Mouse (Mus musculus): Measurements from ENCODE around the gene Sh3pxd2a.

Gene Sh3pxd2a

GRCm38 (mm10) chr19:47240957-47241356 is 223.2 kb downstream of the Sh3pxd2a start:
- no peak for DNase-seq (ENCODE audit: low spot score in 2 of 2)

DNA sequence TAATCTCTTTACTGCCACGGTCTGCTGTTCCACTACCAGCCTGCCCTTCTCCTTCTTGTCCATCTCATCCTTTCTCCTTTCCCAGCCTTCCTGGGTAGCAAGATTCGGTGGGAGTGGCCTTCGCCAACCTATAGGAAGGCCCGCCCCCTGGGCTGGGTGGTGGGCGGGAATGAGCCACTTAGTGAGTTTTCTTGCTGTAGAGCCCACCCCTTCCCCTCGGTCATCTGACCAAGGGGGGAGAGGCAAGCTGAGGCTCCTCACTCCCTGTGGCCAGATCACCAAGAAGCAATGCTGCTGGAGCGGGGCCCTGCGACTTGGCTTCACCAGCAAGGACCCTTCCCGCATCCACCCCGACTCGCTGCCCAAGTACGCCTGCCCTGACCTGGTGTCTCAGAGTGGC is 224.1 kb downstream of the Sh3pxd2a start:
- no peak for DNase-seq (ENCODE audit: low spot score in 2 of 2)

GRCm38 (mm10) chr19:47233087-47233486 is 231.1 kb downstream of the Sh3pxd2a start:
- DNase-seq (ENCODE audit: low spot score in 2 of 2) = no peak

GRCm38 (mm10) chr19:47232077-47232865 is 231.9 kb downstream of the Sh3pxd2a start:
- DNase-seq (ENCODE audit: low spot score in 2 of 2) = no peak

DNA sequence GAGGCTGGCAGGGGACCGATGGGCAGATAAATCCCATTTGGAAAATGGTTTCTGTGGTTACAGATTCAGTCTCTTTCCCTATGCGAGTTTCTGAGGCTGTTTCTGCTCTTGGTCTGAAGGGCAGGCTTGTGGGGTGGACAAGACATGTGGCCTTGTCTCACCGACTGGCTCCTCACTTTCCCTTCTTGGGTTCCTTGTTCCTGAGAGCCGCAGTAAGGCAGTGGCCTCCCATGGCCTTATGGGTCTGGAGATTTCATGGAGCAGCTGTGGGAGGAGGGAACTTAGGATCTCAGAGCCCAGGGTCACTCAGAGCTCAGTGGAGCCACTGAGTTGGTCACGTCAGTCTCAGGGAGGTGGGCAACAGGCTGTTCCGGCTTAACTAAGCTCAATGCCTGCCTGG is 232.8 kb downstream of the Sh3pxd2a start:
- no peak for DNase-seq (ENCODE audit: low spot score in 2 of 2)

DNA sequence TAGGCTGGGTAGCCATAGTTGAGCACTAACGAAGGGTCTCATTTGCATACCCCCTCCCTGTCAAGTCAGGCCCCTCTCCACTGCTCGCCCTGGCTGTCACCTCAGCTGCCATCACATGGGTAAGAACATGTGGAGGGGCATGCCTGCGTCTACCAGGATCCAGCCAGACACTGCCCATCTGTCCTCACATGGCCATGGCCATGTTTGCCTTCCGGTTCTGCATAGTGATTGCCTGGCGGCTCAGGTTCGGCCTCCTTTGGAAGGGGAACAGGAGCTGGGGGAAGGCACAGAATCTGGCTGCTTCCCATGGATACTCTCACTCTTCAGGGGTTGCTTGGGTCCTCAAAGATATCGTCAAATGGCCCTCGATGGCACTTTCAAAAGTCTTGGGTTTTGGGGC is 233.5 kb downstream of the Sh3pxd2a start:
- DNase-seq (ENCODE audit: low spot score in 2 of 2) = no peak

DNA sequence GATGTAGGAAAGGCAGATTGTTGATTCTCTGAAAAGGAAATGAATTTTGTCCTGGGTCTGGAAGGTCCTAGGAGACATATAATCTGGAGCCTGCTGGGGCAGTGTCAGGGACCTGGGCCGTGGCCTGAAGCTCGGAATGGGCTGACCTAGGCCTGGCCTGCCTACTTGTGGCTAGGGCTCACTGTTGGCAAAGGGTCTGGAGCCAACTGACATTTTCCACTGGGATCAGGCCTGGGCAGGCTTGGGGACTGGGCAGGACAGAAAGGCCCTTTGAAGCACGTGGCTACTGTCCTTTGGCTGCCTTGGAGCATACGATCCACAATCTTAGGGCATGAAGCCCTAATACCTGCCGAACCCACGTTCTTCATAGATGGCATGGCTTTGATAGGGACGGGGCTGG is 234.1 kb downstream of the Sh3pxd2a start:
- no peak for DNase-seq (ENCODE audit: low spot score in 2 of 2)

DNA sequence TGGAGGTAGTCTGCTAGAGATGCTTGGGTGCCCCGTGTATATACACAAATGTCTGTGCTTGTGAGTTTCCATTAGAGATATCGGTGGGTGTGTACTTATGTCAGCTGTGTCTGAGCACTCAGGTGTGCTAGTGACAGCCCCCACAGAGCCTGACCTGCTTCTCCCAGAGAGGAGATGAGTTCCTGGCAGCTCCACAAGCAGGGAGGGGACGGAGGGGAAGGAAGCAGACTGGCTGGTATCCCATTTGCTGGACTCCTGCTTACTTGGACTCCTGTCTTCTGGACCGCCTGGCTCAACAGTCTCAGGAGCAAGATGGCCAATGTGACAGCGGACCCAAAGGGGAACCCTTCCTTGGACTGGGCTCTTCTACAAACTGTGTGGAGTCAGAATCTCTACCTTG is 234.7 kb downstream of the Sh3pxd2a start:
- no peak for DNase-seq (ENCODE audit: low spot score in 2 of 2)

DNA sequence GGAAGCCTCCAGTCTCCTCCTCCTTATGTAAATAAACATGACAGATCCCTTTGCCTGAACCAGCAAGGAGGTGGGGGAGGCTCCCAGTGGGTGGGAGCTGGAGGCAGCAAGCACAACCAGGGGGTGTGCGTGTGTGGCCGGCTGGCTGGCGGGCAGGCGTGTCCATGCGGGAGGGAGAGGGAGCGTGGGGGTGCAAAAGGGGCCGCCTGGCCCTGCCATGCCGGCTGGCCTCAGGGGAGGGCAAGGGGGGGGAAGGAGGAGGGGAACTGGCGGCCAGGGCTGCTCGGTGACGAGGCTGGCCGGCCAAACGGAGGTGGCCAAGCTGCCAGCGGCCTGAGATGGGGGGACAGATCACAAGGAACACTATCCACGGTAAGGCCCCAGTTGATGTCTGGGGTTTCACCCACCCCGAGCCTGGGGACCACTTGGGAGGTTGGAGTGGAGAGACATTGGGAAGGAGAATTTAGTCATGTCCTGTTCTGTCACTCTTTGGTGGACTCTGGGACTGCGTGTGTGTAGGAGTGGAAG is 235.4 kb downstream of the Sh3pxd2a start:
- peak; percentile 50 to 58 for DNase-seq (ENCODE audit: low spot score in 2 of 2)

DNA sequence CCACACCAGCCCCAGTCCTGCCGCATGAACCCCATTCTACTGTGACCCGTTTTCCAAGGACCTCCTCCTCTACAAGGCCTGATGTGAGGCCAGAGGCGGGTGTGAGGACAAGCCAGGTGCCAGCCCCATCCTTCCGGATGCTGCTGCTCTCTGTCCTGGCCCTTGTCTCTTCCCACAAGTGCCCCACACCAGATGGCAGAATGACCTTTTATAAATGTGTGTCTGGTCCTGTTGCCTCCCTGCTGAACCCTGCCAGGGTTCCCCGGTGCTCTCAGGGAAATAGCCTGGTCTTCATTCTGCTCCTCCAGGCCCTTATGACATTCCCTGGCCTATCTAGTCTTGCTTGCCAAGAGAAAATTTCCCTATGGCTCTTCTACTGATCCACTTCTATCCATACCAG is 238.4 kb downstream of the Sh3pxd2a start:
- no peak for DNase-seq (ENCODE audit: low spot score in 2 of 2)

DNA sequence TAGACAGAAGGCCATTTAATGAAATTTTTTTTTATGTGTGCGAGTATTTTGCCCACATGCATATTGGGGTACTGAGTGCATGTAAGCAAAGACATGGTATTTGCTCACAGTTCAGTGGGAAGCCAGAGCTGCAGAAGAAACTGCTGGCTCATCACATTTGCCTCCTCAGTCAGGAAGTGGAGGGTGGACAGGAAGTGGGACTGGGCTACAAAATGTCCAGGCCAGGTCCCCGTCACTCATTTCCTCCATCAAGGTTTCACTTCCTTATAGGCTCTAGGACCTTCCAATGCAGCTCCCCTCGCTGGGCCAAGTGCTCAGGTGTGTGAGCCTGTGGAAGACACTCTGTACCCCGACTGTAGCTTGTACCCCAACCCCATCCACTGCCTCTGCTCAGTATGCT is 239.5 kb downstream of the Sh3pxd2a start:
- DNase-seq (ENCODE audit: low spot score in 2 of 2) = peak; percentile 24 to 65

DNA sequence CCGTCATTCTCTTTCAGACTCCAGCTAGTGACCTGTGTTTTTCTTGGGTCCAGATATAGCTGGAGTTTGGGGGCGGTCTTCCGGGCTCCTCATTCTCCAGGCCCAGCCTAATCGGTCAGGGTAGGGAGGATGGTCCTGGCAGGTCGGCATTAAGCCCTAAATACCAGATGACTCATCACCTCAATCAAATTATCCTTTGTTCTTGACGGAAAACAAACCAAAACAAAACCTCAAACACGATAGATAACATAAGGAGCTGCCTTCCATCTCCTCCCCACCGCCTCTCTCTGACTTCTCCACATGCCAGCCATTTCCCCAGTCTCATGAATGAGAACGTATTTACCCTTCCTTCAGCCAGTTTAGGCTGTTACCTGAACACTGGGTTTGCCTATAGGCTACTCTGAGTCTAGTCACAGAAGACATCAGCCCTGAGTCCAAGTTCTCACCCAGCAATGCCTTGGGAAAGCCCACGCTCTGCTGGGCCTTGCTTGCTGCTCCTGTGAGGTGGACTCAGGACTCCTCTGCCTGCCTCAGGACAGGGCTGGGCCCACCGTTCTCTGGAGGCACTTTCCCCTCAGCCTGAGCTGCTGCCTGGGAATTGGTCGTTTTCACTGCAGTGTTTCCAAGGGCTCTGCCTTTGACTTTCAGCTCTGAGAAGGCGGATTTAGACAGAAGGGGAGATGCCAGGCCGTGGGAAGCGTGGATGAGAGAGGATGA is 241.2 kb downstream of the Sh3pxd2a start:
- DNase-seq (ENCODE audit: low spot score in 2 of 2) = no peak

- DNase-seq (ENCODE audit: low spot score in 2 of 2) = no peak
These were observed 241.9 kb downstream of the Sh3pxd2a start for GRCm38 (mm10) chr19:47222154-47222840.

- no peak for DNase-seq (ENCODE audit: low spot score in 2 of 2)
These were observed 242.6 kb downstream of the Sh3pxd2a start for GRCm38 (mm10) chr19:47221500-47222153.

DNA sequence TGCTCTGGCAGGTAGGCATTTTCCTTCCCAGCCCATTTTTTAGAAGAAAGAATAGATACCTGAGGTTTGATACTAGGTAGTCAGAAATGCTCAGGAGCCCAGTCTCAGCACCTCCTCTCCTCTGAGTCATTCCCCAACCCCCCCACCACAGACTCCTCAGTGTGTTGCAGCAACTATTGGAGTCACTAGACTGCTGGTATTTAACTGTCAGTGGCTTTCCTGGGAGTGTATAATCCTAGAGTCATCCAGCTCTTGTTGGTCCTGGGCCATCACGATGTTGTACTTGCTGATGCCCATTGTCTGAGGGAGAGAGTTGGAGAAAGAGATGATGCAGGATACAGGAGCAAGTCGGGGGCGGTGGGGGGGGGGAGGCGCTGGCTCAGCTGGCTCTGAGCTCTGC is 243.2 kb downstream of the Sh3pxd2a start:
- DNase-seq (ENCODE audit: low spot score in 2 of 2) = no peak

- DNase-seq (ENCODE audit: low spot score in 2 of 2) = no peak
These were observed 244.0 kb downstream of the Sh3pxd2a start for GRCm38 (mm10) chr19:47220232-47220631.

GRCm38 (mm10) chr19:47219622-47220021 is 244.6 kb downstream of the Sh3pxd2a start:
- DNase-seq (ENCODE audit: low spot score in 2 of 2) = no peak

DNA sequence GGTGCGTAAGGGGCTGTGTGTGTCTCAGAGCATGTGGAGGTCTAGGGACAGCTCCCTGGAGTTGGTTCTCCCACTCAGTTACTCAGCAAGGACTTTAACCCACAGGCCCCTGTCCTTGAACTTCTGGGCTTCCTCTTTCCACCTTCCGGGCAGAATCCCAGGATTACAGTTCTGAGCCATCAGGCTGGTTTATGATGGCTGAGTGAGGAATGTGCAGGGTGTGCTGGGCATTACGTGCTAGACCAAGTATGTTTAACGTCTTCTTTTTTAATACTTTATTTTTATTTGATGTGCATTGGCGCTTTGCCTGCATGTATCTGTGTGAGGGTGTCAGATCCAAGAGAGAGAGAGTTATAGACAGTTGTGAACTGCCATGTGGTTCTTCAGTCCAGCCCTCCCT is 247.4 kb downstream of the Sh3pxd2a start:
- no peak for DNase-seq (ENCODE audit: low spot score in 2 of 2)

DNA sequence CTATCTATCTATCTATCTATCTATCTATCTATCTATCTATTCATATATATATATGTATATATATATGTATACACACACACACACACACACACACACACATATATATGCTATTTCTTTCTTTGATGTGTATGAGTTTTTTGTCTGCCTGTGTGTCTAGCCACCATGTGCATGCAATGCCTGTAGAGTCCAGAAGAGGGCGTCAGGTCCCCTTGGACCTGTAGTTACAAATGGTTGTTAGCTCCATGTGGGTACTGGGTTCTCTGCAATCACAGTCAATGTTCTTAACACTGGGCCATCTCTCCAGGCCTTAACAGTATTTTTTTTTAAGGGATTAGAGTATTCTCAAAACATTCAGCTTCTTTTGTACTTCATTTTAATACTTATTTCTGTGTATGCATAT is 250.7 kb downstream of the Sh3pxd2a start:
- DNase-seq (ENCODE audit: low spot score in 2 of 2) = no peak

GRCm38 (mm10) chr19:47212401-47212800 is 251.8 kb downstream of the Sh3pxd2a start:
- DNase-seq (ENCODE audit: low spot score in 2 of 2) = no peak

GRCm38 (mm10) chr19:47211609-47212312 is 252.4 kb downstream of the Sh3pxd2a start:
- DNase-seq (ENCODE audit: low spot score in 2 of 2) = no peak
